Mouse (Mus musculus): ENCODE results near the gene Lrrc36. TPM values are rescaled to one million over a fixed set of nuclear protein-coding genes. Genes with fewer than 3 reads are reported as not detected.

Lrrc36 gene
- polyA plus RNA-seq, 1 experiment from 2014 or later = 2.4 TPM

- no peak overlapping the region for H3K4me2 ChIP-seq (replicated peaks)
- H3K27ac ChIP-seq = no peak overlapping the region
- peaks cover 14% of the 10 kb centered on the region for H3K27me3 ChIP-seq
- no peak overlapping the region for H3K4me3 ChIP-seq (replicated peaks)
- H3K9ac ChIP-seq (replicated peaks) = 0 out of 2 replicates have a peak overlapping the region, but pooled peaks have one; percentile 12
- H3K36me3 ChIP-seq = peaks cover 8% of the 10 kb centered on the region; the same call in 1 of the 2 replicates
- ATAC-seq = no peak
- H3K9me3 ChIP-seq = no peaks in the 10 kb centered on the region
- peaks cover 56% of the 10 kb centered on the region for H3K4me1 ChIP-seq (replicated peaks)
- WGBS = 93% methylated on average over 7 of the region's 7 CpGs
These were observed 62.8 kb downstream of the Lrrc36 start for GRCm38 (mm10) chr8:105476161-105476560.

DNA sequence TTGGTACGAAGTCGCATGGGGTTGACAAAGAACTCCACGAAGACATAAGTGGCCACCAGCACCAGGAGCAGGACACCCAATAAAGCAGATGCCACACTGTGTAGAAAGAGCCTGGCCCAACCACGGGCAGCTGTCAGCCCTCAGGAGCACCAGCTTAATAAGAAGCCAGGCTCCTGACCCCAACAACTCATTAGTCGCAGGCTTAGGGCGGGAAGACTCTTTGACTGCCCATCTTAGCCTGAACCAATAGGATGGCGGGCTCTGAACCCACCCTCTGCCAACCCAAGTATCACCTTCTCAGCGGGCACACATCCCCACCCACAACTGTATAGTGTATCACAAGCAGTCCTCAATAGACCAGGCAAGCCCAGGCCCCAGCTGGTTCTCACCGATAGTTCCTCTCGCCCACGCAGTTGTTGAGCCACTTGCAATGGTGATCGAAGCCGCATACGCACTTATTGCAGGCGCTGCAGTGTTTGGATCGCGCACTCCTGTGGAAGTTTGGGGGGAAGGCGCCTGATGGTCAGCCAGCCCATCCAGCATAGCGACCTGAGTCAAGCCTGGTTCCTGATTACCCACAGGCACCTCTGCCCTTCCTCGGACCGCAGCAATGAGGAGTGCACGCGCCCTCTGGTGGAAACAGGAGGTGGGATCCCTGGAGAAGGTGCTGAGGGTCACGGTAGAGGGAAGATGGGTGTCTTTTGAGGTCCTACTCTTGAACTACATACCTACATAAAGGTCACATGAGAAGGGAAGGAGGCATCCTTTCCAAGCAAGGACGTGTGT is 63.5 kb downstream of the Lrrc36 start:
- Histone ChIP-seq H3K4me3 (replicated peaks) (no peak overlapping the region), H3K9me3 (no peaks in the 10 kb centered on the region), H3K9ac (replicated peaks) (no peak overlapping the region), H3K36me3 (peaks cover 13% of the 10 kb centered on the region; the same call in 1 of the 2 replicates), H3K27me3 (peaks cover 14% of the 10 kb centered on the region), H3K27ac (no peak overlapping the region), H3K4me2 (replicated peaks) (no peak overlapping the region), H3K4me1 (replicated peaks) (peaks cover 52% of the 10 kb centered on the region)
- WGBS = 44% methylated on average over 25 of the region's 25 CpGs
- ATAC-seq = no peak

- Histone ChIP-seq H3K36me3 (peaks cover 16% of the 10 kb centered on the region; the same call in 1 of the 2 replicates), H3K4me2 (replicated peaks) (no peak overlapping the region), H3K9ac (replicated peaks) (no peak overlapping the region), H3K4me3 (replicated peaks) (no peak overlapping the region), H3K27me3 (peaks cover 14% of the 10 kb centered on the region), H3K27ac (no peak overlapping the region), H3K9me3 (no peaks in the 10 kb centered on the region), H3K4me1 (replicated peaks) (peaks cover 43% of the 10 kb centered on the region)
- WGBS = 78% methylated on average over 3 of the region's 3 CpGs
- no peak for ATAC-seq
These were observed 64.4 kb downstream of the Lrrc36 start for GRCm38 (mm10) chr8:105477792-105478191.

DNA sequence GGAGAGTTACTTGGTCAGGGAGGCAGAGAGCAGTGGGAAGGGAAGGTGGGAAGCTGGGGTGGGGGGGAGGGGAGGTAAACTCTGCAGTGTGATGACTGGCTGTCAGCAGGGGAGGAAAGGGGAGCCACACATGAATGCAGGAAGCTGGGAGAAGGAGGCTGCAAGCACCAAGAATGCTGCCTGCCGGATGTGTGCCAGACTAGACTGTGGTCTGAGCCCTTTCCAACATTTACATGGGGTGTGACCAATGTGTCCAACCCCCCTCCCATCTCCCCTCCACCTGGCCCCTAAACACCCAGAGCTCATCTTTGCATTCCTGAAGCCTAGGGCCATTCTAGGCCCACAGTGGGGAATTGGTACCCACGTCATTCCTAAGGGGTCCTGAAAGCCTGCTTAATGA is 67.6 kb downstream of the Lrrc36 start:
- Histone ChIP-seq H3K4me1 (replicated peaks) (peaks cover 25% of the 10 kb centered on the region), H3K4me2 (replicated peaks) (no peak overlapping the region), H3K36me3 (peaks cover 16% of the 10 kb centered on the region; the same call in 1 of the 2 replicates), H3K27me3 (peaks cover 2% of the 10 kb centered on the region; the same call in 1 of the 2 replicates), H3K4me3 (replicated peaks) (no peak overlapping the region), H3K9me3 (no peaks in the 10 kb centered on the region), H3K27ac (no peak overlapping the region), H3K9ac (replicated peaks) (no peak overlapping the region)
- WGBS = 35% methylated on average over 2 of the region's 2 CpGs
- no peak for ATAC-seq

GRCm38 (mm10) chr8:105481453-105481852 is 68.1 kb downstream of the Lrrc36 start:
- Histone ChIP-seq H3K4me3 (replicated peaks) (no peak overlapping the region), H3K27ac (no peak overlapping the region), H3K4me2 (replicated peaks) (no peak overlapping the region), H3K9me3 (no peaks in the 10 kb centered on the region), H3K27me3 (no peaks in the 10 kb centered on the region), H3K4me1 (replicated peaks) (peaks cover 25% of the 10 kb centered on the region), H3K36me3 (peaks cover 16% of the 10 kb centered on the region; the same call in 1 of the 2 replicates), H3K9ac (replicated peaks) (no peak overlapping the region)
- 67% methylated on average over 6 of the region's 6 CpGs for WGBS
- ATAC-seq = no peak

DNA sequence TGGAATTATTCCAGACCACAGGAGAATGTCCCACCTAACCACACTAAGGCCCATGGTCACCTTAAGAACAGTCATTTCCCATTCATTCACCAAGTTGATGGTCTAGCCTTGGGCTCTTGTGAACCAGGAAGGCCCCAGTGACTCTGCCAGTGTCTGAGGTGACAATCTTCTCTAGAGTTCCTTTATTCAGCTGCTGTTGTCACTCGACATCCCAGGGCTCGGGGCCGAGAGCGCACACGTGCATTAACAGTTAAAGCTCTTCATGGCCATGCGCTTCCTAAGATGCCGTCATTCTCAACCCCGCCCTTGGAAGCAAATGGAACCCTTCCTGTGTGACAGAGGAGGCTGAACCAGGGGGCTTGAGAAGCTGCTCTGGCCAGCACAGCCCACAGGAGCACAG is 68.8 kb downstream of the Lrrc36 start:
- H3K27ac ChIP-seq = no peak overlapping the region
- H3K9me3 ChIP-seq = no peaks in the 10 kb centered on the region
- H3K36me3 ChIP-seq = peaks cover 16% of the 10 kb centered on the region; the same call in 1 of the 2 replicates
- no peak overlapping the region for H3K4me3 ChIP-seq (replicated peaks)
- 85% methylated on average over 8 of the region's 8 CpGs for WGBS
- H3K4me2 ChIP-seq (replicated peaks) = no peak overlapping the region
- H3K4me1 ChIP-seq (replicated peaks) = peaks cover 22% of the 10 kb centered on the region
- H3K27me3 ChIP-seq = no peaks in the 10 kb centered on the region
- no peak overlapping the region for H3K9ac ChIP-seq (replicated peaks)
- no peak for ATAC-seq

GRCm38 (mm10) chr8:105483212-105484029 is 70.0 kb downstream of the Lrrc36 start:
- Histone ChIP-seq H3K9me3 (no peaks in the 10 kb centered on the region), H3K4me3 (replicated peaks) (no peak overlapping the region), H3K36me3 (peaks cover 13% of the 10 kb centered on the region; the same call in 1 of the 2 replicates), H3K4me2 (replicated peaks) (no peak overlapping the region), H3K27me3 (no peaks in the 10 kb centered on the region), H3K4me1 (replicated peaks) (peaks cover 22% of the 10 kb centered on the region), H3K9ac (replicated peaks) (no peak overlapping the region), H3K27ac (no peak overlapping the region)
- WGBS = 31% methylated on average over 14 of the region's 14 CpGs
- peak; percentile 65 for ATAC-seq

DNA sequence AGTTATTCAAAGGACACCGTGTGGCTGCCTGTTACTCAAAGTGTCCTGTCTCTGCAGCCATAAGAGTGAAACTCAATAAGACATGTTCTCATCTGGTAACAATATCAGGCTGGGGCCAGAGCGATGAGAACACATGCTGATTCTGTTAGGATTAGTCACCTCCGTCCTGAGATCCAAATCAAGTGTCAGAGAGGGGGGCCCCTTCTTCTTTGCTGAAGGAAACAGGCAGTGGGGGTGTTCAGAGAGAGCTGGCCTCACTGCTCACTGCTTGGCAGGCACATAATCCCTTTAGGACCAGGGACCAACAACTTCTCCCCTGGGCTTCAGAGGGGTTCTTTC is 70.6 kb downstream of the Lrrc36 start:
- Histone ChIP-seq H3K4me1 (replicated peaks) (peaks cover 22% of the 10 kb centered on the region), H3K4me2 (replicated peaks) (no peak overlapping the region), H3K9ac (replicated peaks) (no peak overlapping the region), H3K27ac (0 out of 2 replicates have a peak overlapping the region, but pooled peaks have one; percentile 30), H3K4me3 (replicated peaks) (no peak overlapping the region), H3K27me3 (no peaks in the 10 kb centered on the region), H3K36me3 (peaks cover 8% of the 10 kb centered on the region; the same call in 1 of the 2 replicates), H3K9me3 (no peaks in the 10 kb centered on the region)
- peak; percentile 31; the same call in 1 of the 2 replicates for ATAC-seq
- 20% methylated on average over 3 of the region's 3 CpGs for WGBS

GRCm38 (mm10) chr8:105484392-105484791 is 71.0 kb downstream of the Lrrc36 start:
- Histone ChIP-seq H3K4me2 (replicated peaks) (no peak overlapping the region), H3K4me1 (replicated peaks) (peaks cover 22% of the 10 kb centered on the region), H3K9me3 (no peaks in the 10 kb centered on the region), H3K9ac (replicated peaks) (no peak overlapping the region), H3K4me3 (replicated peaks) (no peak overlapping the region), H3K27me3 (no peaks in the 10 kb centered on the region), H3K27ac (0 out of 2 replicates have a peak overlapping the region, but pooled peaks have one; percentile 30), H3K36me3 (peaks cover 8% of the 10 kb centered on the region; the same call in 1 of the 2 replicates)
- peak; percentile 64 for ATAC-seq
- WGBS = 20% methylated on average over 2 of the region's 2 CpGs

DNA sequence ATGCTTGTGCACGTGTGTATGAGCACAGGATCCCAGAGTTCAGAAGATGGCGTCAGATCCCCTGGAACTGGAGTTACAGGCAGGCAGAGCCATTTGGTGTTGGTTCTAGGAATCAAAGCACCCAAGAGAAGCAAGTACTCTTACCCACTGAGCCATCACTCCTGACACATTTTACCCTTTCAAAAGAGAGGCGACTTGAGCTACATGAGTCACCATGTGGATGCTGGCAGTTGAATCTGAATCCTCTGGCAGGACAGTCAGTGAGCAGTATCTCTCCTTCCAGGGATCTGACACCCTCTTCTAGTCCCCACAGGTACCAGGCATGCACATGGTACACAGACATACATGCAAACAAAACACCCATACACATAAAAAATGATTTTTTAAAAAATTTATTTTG is 74.7 kb downstream of the Lrrc36 start:
- no peaks in the 10 kb centered on the region for H3K27me3 ChIP-seq
- H3K9ac ChIP-seq (replicated peaks) = no peak overlapping the region
- no peaks in the 10 kb centered on the region for H3K9me3 ChIP-seq
- peaks cover 12% of the 10 kb centered on the region for H3K4me1 ChIP-seq (replicated peaks)
- H3K27ac ChIP-seq = no peak overlapping the region
- H3K36me3 ChIP-seq = no peaks in the 10 kb centered on the region
- 73% methylated on average over 3 of the region's 3 CpGs for WGBS
- H3K4me3 ChIP-seq (replicated peaks) = no peak overlapping the region
- H3K4me2 ChIP-seq (replicated peaks) = no peak overlapping the region
- ATAC-seq = no peak

DNA sequence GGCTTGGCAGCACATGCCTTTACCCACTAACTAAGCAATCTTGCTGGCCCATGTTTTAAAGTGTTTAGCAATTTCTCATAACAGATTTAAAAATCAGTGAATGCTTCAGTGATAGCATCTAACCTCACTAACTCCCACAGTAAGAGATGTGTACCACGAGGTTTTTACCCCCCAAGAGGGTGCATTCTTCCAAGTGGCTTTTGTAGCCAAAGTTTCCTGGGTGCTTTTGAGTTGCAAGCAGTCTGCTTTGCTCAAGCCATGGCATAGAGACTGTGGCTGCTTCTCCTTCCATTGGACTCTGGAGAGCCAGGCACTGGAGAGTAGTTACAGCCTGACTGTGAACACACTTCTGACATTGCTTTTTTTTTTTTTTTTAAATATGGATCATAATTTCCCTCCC is 75.9 kb downstream of the Lrrc36 start:
- H3K9ac ChIP-seq (replicated peaks) = no peak overlapping the region
- H3K4me1 ChIP-seq (replicated peaks) = peaks cover under 1% of the 10 kb centered on the region; the same call in 1 of the 2 replicates
- no peak for ATAC-seq
- H3K9me3 ChIP-seq = no peaks in the 10 kb centered on the region
- no peak overlapping the region for H3K4me2 ChIP-seq (replicated peaks)
- H3K4me3 ChIP-seq (replicated peaks) = no peak overlapping the region
- H3K27me3 ChIP-seq = no peaks in the 10 kb centered on the region
- 56% methylated on average over 1 of the region's 1 CpGs for WGBS
- no peaks in the 10 kb centered on the region for H3K36me3 ChIP-seq
- H3K27ac ChIP-seq = no peak overlapping the region

DNA sequence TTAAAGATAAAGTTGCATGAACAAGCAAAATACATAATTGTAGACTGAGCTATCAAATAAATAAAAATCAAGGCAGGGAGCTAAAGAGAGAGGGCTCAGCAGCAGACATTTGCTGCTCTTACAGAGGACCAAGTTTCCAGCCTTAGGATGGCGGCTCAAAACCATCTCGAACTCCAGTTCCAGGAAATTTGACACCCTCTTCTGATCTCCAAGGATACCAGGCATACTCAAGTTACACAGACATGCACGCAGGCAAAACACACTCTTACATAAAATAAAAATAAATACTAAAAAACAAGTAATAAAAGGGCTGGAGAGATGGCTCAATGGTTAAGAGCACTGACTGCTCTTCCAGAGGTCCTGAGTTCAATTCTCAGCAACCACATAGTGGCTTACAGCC is 80.1 kb downstream of the Lrrc36 start:
- Histone ChIP-seq H3K9me3 (no peaks in the 10 kb centered on the region), H3K36me3 (no peaks in the 10 kb centered on the region), H3K4me3 (replicated peaks) (no peak overlapping the region), H3K4me2 (replicated peaks) (no peak overlapping the region), H3K4me1 (replicated peaks) (peaks cover 24% of the 10 kb centered on the region), H3K27me3 (no peaks in the 10 kb centered on the region), H3K27ac (no peak overlapping the region), H3K9ac (replicated peaks) (no peak overlapping the region)
- 59% methylated on average over 3 of the region's 3 CpGs for whole genome bisulfite sequencing
- ATAC-seq = no peak

Data from midbrain, embryonic 13.5 days (tissue).